Mouse (Mus musculus): ENCODE measurements around the gene Dnajc16. TPM values are rescaled to one million over a fixed set of nuclear protein-coding genes. Genes with fewer than 3 reads are reported as not detected.

Gene Dnajc16
- total RNA-seq, 2 experiments from 2014 or later: 17.7 to 22.9 TPM

DNA sequence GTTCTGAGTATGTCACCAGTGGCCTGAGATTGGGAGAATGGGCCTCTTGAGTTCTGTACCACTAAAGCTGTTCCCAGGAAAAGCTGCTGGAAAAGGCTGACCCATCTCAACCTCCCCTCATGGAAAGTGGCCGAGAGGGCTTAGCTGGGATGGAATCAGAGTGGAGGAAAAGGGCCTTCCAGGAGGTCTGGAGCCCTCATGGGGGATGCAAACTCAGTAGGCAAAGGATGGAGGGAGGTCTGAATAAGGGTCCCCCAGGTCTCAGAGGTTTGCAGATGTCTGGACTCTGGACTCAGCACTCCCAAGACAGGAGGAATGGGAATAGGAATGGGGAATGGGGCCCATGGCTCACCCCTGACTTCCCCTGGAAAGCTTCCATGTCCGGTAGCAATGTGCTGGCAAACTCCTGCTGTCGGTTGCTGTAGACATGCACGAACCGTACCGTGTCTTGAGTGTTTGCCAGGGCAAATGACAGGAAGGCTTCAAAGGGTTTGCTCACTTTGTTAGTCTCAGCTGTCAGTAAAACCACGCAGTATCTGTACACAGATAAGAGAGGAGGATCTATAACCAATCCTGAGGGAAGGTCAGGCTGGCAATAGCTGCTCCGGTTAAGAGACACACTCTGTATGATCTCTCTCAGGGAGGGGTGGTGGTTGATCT lies 21.1 kb downstream of the Dnajc16 start:
- intact Hi-C loops (cut with DNase I): no loop called here
- DNase-seq (ENCODE audit: low spot score): no peak

DNA sequence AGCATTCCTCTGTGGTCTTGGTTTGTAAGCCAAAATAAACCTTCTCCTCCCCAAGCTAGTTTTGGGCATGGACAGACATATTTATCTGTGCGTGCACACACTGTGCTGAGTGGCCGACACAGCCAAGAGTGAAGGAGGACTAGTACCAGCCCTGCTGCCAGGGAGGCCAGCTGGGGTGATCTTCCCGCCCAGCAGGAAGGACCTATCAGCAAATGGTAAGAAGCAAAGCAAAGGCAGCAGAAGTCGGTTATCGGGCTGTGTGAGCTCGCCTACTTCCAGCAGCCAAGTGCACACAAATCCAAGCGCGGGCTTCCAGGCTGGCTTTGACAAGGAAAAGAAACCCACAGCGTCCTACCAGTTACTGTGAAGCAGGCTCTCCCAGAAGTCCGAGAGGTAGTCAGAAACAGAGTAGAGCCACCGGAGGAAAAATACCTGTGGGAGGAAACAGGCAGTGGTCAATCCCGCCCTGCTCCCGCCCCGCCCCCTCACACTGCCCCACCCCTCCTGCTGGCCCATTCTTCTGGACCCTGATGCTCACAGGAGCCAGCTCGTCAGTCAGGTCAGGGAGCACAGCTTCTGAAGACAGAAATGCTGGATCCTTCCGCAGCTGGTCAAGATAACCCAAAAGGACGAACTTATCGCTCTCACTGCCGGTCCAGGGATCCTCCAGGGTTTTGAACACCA lies 23.2 kb downstream of the Dnajc16 start:
- intact Hi-C loops (cut with DNase I): no loop called here
- DNase-seq (ENCODE audit: low spot score): peak; percentile 76

DNA sequence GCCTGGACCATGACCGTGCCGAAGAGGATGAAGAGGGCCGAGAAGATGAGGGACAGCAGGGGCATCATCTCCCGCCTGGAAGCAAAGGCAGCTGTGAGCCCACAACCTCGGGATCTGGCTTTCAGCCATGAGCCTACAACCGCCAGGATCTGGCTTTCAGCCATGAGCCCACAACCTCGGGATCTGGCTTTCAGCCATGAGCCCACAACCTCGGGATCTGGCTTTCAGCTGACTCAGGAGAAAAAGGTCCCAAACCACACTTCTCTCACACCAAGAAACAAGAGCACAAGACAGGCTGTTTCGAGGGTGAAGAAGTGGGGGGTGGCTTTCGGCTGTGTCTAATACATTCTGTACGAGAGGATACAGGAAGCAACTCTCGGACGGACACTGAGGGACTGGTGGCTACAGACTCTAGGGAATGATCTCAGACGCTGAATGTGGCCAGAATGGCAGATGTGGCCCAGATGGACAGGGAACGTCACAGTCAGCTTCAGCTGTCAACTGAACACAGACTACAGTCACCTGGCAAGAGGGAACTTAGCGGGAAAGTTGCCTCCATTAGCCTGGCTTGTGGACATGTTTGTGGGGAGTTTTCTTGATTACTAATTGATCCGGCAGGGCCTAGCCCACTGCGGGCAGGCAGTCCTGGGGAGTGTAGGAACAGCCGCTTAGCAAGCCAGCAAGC lies 23.9 kb downstream of the Dnajc16 start:
- no peak for DNase-seq (ENCODE audit: low spot score)
- intact Hi-C loops (cut with DNase I): no loop called here

DNA sequence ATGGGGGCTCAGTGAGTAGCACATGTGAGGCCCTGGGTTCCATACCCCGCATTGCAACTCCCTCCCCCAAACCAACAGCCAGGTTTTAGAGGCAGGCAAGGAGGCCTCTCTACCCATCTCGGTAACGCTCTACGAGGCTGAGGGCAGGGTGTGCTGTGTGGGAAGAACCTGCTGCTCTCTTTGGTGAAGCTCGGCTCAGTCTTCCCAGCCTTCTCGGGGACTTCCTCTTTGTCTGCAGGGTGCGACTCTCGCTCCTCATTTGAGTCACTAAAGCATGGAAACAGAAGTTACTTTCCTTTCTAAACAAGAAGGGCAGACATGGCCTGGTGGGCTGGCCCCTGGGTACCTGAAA lies 24.4 kb downstream of the Dnajc16 start:
- intact Hi-C loops (cut with DNase I): no loop called here
- DNase-seq (ENCODE audit: low spot score): no peak

DNA sequence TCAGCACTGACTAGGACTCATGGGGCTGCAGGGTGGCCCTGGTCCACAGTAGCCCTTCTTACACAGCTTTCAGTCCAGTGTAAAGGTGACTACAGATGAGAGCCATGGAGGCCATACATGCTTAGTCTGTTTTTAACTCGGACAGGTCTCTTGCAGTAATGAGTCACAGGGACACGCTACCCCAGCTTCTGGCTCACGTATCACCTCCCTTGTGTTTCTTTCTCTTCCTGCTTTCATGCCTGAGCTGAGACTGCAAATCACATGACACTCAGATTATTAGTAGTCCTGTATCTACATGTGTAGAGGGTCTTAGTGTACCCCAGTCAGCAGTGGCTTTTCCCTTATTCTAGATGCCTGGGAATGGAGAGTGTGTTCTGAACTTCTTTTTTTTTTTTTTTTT lies 25.7 kb downstream of the Dnajc16 start:
- intact Hi-C loops (cut with DNase I): no loop called here
- DNase-seq (ENCODE audit: low spot score): no peak

DNA sequence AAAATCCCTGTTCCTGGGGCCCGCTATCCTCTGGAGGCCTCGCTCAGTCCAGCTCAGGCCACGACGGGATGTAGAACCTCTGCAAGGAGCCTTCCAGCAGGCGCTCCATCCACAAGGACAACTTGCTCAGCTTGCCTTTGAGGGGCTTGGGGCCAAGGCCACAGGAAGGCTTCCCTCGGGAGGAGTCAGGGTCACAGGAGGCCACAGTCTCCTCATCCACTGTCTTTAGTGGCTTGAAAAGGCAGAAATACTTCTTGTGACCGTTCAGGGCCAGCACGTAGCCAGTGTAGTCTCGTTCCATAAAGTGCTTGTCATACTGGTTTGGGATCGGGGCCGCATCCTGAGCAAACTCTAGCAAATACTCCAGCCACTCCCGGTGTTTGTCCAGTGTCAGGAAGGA lies 27.3 kb downstream of the Dnajc16 start:
- intact Hi-C loops (cut with DNase I): no loop called here
- DNase-seq (ENCODE audit: low spot score): no peak

DNA sequence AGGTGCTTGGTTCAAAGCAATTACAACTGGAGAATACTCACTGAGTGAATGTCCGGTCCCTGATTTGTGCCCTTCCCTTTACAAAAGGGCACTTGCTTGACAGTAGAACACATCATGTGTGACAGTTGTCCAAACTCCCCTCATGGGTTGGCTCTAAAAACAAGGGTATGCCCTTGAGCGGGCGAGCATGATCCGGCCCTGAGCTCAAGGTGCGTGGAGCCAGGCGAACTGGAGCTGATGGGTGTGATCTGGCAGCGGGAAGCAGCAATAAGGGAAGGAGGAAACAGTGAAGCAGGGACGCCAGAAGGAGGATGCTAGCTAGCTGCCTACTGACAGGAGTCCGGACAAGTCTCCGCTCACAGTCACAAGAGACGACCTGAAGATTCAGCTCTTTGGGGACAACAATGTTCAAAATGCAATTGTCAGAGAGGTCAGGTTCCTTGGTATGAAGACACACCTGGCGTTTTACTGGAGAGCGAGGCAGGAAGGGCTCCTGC lies 28.6 kb downstream of the Dnajc16 start:
- intact Hi-C loops (cut with DNase I): no loop called here
- DNase-seq (ENCODE audit: low spot score): no peak

DNA sequence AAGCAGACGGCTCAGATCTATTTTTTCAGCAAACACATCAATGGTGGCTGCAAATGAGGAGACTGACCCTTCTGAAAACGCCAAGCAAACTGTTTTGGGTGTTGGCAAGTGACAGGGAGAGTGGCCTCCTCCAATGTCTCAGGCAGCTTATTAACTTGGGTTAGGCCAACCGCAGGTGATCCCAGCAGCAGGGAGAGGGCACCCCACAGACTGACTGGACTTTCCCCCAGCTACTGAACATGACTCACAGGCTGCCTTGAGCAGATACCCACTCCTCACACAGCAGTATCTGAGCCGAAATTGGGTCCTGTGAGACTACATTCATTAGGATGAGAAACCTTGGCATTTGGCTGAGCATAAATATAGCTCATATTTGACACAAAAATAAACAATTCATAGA lies 29.8 kb downstream of the Dnajc16 start:
- intact Hi-C loops (cut with DNase I): no loop called here
- no peak for DNase-seq (ENCODE audit: low spot score)

DNA sequence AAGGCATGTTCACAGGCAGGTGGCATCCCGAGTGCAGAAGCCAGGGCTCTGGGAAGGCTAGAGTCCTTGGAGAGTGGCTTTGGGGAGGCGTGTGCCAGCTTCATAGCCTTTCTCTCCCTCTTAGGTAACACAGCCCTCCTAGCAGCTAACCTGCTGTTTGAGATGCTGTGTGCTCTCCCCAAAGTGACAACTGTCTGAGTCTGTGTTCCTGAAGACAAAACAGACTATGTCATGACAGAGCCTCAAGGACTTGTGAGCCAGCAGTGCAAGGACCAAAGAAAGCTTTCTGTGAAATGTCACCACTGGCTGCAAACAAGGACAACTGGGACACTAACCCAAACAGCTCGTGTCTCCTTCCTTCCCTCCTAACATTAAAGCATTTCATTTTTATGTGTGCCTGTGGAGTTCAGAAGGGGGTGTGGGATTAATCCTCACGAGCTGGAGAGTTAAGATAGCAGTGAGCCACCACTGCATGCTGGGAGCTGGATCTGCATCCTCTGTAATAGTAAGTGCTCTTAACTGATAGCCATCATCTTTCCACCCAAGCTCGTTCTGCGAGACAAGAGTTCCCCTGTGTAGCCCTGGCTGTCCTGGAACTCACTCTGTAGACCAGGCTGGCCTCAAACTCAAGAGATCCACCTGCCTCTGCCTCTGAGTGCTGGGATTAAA lies 31.7 kb downstream of the Dnajc16 start:
- DNase-seq (ENCODE audit: low spot score): no peak
- intact Hi-C loops (cut with DNase I): no loop called here

DNA sequence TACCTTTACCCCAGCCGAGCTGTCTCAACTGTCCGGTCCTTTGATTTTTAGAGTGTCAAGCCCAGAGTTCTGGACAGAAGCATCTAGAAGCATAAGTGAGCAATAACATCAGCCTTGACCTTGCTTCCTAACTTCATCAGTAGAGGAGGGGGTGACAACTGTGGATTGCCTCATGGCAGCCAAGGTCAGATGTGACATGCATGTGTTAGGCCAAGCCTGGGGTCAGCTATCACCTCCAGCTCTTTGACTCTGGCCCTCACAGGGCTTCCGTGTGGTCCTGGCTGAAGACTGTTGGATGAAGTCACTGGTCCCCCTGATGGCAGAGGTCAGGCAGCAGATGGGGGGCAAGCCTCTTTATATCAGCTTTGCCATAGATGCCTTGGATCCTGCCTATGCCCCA lies 33.6 kb downstream of the Dnajc16 start:
- no peak for DNase-seq (ENCODE audit: low spot score)
- intact Hi-C loops (cut with DNase I): no loop called here

DNA sequence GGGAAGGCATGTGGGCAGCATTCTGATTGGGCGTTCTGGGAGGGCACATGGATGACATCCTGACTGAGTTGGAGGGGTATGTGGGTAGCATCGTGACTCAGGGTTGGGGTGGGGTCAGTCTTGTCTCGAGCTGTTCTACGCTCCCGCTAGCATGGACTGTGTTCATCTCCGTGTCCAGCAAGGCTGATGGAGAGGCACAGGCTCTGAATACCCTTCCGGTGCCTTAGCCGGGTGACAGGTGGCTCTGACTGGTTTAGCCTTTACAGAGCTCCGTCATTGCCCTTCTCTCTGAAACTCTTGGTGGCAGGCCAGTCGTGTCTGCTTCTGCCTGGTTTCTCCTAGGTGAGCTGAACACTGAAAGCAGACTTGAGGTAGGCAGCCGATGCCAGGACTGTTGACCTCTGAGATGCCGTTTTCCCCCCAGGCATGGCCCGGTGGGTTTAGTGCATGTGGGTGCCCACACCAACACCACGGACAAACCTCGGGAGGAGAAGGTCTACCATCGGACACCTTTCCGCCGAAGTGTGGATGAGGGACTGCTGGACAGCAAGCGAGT lies 35.3 kb downstream of the Dnajc16 start:
- DNase-seq (ENCODE audit: low spot score): no peak
- intact Hi-C loops (cut with DNase I): no loop called here

DNA sequence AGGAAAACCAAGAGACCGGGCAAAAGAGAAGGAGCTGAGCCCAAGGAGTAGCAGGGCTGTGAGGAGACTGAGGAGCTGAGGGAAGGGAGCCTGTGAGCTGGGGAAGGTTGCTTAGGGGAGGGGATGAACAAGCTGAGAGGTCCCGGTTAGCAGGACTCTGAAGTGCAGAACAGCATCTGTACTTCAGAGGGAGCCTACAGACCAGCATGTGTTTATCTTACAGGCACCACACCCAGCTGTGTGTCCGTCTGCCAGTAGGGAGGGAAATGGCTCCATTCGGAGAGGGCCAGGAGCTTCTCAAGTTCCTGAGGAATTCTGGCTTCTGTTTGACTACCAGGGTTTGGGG lies 38.7 kb downstream of the Dnajc16 start:
- intact Hi-C loops (cut with DNase I): no loop called here
- no peak for DNase-seq (ENCODE audit: low spot score)

DNA sequence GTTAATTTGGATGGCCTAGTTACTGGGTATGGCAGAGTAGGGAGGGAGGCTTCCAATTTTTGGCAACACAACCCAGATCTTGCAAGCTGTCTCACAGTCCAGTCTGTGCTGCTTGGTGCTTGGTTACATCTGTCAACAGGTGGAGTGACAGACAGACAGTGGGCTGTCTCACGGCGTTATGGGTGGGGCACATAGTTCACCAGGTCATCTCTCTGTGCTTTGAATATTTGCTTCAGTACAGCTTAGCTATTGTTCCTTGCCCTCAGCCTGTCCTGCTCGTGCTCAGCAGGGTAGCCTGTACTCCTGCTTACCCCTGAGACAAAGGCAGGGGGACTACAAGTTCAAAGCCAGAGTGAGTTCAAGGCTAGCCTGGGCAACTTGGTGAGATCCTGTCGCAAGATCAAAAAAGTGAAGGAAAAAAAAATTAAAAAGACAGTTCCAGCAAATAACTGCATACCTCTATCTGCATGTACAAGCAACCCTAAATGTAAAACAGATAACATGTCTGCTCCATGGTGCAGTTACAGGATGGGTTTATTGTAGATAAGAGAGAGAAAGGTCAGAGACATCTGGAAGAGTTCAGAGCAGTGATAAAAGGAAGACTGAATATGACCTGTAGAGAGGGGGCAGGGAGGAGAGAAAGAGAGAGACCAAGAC lies 39.2 kb downstream of the Dnajc16 start:
- intact Hi-C loops (cut with DNase I): no loop called here
- no peak for DNase-seq (ENCODE audit: low spot score)

DNA sequence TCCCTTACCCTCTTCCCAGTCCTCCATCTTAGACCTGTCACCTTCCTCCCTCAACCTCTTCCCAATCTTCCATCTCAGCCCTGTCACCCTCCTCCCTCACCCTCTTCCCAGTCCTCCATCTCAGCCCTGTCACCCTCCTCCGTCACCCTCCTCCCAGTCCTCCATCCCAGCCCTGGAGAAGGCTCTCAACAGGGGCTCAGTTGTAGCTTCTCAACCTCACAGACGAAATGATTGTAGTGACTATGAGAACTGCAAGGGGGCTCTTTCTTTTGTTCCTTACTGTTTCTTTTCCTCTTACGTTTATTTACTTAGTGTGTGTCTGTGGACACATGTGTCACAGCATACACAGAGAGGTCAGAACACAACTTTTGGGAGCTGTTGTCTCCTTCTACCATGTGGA lies 39.9 kb downstream of the Dnajc16 start:
- DNase-seq (ENCODE audit: low spot score): no peak
- intact Hi-C loops (cut with DNase I): no loop called here

DNA sequence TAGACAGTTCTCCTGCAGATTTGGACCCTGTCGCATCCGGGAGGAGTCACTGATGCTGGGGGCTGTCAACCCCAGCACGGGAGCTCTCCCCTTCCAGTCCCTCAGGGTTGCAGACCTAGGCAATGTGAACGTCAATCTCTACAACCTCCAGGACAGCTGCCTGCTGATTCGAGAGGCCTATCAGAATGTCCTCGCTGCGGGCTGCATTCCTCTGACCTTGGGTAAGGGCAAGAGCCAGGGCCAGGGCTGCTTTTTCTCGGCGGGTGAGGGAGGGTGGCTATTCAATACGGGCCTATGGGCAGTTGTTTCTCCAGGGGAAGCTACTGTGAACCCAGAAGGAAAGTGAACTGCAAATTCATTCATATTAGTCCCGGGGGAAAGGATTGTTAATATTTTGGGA lies 41.2 kb downstream of the Dnajc16 start:
- DNase-seq (ENCODE audit: low spot score): no peak
- intact Hi-C loops (cut with DNase I): no loop called here

DNA sequence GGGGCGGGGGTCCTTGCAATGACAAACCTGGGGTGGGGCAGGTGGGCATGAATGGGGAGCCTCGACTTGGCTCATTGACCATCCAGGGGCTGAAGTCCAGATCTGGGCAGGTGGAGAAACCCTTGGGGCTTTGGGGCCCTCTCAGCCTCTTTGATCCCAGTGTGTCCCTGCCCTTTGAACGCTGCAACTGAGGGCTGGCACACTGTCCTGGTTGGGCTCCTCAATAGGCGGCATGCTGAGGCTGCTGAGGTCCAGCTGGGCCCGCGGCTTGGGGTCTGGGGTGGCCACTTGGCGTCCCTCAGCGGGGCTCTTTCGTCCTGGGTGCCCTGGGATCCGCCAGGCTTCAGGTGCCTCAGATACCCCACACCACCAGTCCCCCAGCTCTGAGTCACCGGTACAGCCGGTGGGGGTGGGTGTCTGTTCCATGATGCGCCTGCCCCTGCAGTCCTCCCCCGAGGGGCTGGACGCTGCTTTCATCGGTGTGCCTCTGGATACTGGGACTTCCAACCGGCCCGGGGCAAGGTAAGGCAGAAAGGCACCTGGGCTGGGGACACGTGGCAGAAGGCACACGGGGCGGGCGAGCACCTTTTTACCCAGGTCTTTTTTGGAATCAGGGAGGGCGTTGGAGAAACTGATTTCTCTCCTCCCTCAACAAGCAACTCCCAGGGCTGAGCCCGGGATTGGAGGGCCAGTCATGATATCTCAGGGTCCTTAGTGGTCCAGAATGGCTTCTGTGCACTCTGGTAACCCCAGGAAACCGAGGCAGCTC lies 44.0 kb downstream of the Dnajc16 start, which contains the start of gene Agmat:
TSS of gene Agmat (plus strand) at position 95 of the 769 bp plus-strand sequence.
- no peak for DNase-seq (ENCODE audit: low spot score)
- intact Hi-C loops (cut with DNase I): no loop called here

DNA sequence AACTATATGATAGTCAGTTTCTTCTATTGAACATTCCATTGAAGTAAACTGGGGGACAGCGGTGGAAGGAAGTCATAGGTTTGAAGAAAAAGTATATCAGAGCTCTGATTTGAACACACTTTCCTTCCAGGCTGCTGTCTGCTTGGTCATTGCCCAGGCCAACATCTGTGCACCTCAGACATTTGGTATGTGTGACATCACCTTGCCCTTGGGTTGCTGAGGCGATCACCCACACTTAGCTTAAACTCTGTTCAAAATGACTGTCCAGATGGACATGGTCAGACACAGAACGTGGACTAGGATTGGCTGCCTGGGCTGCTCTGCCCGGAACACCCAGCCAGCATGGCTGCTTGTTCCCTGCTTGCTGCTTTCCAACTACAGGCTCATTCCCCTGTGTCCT lies 48.4 kb downstream of the Dnajc16 start:
- no peak for DNase-seq (ENCODE audit: low spot score)
- intact Hi-C loops (cut with DNase I): no loop called here

DNA sequence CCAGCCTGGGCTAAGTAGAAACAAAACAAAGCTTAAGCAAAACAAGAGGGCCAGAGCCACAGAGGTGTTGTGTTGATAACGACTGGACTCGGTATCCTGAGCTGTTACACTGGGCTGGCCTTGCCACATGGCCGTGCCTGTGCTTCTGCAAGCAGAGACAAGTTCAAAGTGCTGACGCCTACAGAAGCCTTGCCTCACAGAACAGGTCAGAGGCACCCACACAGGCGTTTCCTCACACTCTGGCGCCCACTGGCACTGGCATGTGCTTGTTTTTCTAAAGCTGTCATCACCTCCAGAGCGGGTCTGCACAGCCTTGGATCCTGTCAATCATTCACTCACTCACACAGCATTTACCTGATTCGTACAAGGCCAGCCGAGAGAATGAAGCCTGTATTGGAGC lies 48.9 kb downstream of the Dnajc16 start:
- DNase-seq (ENCODE audit: low spot score): no peak
- intact Hi-C loops (cut with DNase I): no loop called here

DNA sequence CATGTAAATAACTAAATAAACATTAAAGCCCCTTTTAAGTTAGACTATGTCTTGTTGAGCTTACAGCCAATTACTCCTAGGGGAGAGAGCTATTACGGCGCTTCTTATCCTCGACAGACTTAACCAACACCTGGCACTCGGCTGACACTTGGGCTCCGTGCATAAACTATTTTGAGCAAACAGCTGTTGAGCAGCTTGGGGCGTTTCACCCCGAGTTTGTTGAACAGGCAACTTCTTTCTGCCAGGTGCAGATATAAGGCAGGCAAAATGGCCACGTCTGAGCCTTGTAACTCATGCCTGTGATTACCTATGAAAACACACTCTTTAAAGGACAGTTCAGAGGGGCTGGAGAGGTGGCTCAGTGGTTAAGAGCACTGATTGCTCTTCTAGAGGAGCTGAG lies 52.7 kb downstream of the Dnajc16 start:
- intact Hi-C loops (cut with DNase I): no loop called here
- DNase-seq (ENCODE audit: low spot score): no peak
